In the genomic region with DNA sequence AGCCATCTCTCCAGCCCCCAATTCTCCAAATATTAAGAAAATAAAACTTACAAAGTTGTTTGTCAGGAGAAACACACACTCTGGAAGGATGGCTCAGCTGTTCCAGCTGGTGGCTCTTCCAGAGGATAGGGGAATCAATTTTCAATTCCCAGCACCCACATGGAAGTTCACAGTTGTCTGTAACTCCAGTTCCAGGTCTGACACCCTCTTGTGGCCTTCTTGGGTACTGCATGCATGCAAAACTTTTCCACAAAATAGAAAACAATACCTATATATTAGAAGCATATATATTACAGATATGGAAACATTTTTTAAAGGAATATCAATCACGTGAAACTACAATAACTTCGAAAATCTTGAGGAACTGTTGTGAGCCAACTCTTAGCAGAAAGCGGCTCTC, we compare ENCODE assay signal across 10 mouse cellular contexts. TPM values are rescaled to one million over a fixed set of nuclear protein-coding genes. Genes with fewer than 3 reads are reported as not detected.
DNase-seq lines count a peak whose midpoint lies in the region; ATAC-seq and TF ChIP-seq lines count a peak whose summit lies in the region.
"Had no signal": no experiment of that assay in that cellular context is flagged by ENCODE, and none has a peak within 500 bp of the region (broad histone marks: within the 10 kb centered on the region; RNA-seq: fewer than 3 reads in every experiment).

No protein-coding gene starts in this region.

- TF ChIP-seq CTCF in layer of hippocampus, adult 2 months (conservative IDR thresholded peaks at IDR 0.05), result peak; percentile 89

- intact Hi-C loops in left cerebral cortex, postnatal 4 days (cut with DNase I), result no loop called here

- DNase-seq in CD4-positive, CD25-positive, alpha-beta regulatory T cell, adult 2 months (ENCODE audit: low read depth, low spot score), result peak; percentile 56
- DNase-seq in layer of hippocampus, adult 2 months (ENCODE audit: low spot score in 2 of 2), result peak in 1 of 2 experiments; percentile 44
- no peak for DNase-seq in layer of hippocampus, postnatal 25 days (ENCODE audit: extremely low spot score in 1 of 2, low spot score in 1 of 2)
- DNase-seq in urinary bladder, postnatal 14 days (ENCODE audit: low spot score), result peak; percentile 27
- no peak for DNase-seq in urinary bladder, postnatal 36 days (ENCODE audit: low spot score in 2 of 2)
- DNase-seq in thymus, postnatal 4 days, result peak; percentile 62
- no peak for DNase-seq in left cerebral cortex, postnatal 4 days

- no peak overlapping the region for H3K27ac ChIP-seq in layer of hippocampus, adult 2 months
- H3K27ac ChIP-seq: stomach, embryonic 15.5 days had no signal

- H3K4me3 ChIP-seq in layer of hippocampus, adult 2 months, result no peak overlapping the region
- H3K4me3 ChIP-seq: stomach, embryonic 15.5 days had no signal

- ATAC-seq in CD4-positive, CD25-positive, alpha-beta regulatory T cell, adult 4 months, result no peak

RNA-seq across cellular contexts. Expression of gene Eif1b, which starts 19.7 kb away (rescaled TPM):
- 10 to 100 TPM; 71.8 to 88.3 TPM for polyA plus RNA-seq in CD4-positive, CD25-positive, alpha-beta regulatory T cell, adult 4 months (2017; shearing (Covaris generic))
- total RNA-seq in layer of hippocampus, adult 2 months (2021), result 100 to 1,000 TPM; 203 to 206 TPM
- total RNA-seq in layer of hippocampus, postnatal 25 days (2021), result 100 to 1,000 TPM; 195 to 213 TPM
- 100 to 1,000 TPM; 229 to 238 TPM for total RNA-seq in left cerebral cortex, postnatal 4 days (2021)

RNA-seq across cellular contexts. Expression of gene Entpd3, which starts 27.8 kb away (rescaled TPM):
- not detected for polyA plus RNA-seq in CD4-positive, CD25-positive, alpha-beta regulatory T cell, adult 4 months (2017; shearing (Covaris generic))
- 1 to 10 TPM; 7.6 to 7.7 TPM for total RNA-seq in layer of hippocampus, adult 2 months (2021)
- total RNA-seq in layer of hippocampus, postnatal 25 days (2021), result 1 to 10 TPM; 6.1 to 6.6 TPM
- 1 to 10 TPM; 5.4 to 5.6 TPM for total RNA-seq in left cerebral cortex, postnatal 4 days (2021)
- total RNA-seq: heart, postnatal 10 days had no signal

RNA-seq across cellular contexts. Expression of gene Rpl14, which starts 59.5 kb away (rescaled TPM):
- 1,000 to 10,000 TPM; 1,931 to 1,996 TPM for polyA plus RNA-seq in CD4-positive, CD25-positive, alpha-beta regulatory T cell, adult 4 months (2017; shearing (Covaris generic))
- 100 to 1,000 TPM; 318 to 323 TPM for total RNA-seq in layer of hippocampus, adult 2 months (2021)
- total RNA-seq in layer of hippocampus, postnatal 25 days (2021), result 100 to 1,000 TPM; 275 to 303 TPM
- 100 to 1,000 TPM; 423 to 424 TPM for total RNA-seq in left cerebral cortex, postnatal 4 days (2021)

Comparison
In these comparisons a context has a peak if more than half of its experiments do, and no peak if none do; other contexts are left out.
1. DNase-seq: peak in CD4-positive, CD25-positive, alpha-beta regulatory T cell, adult 2 months (single experiment), urinary bladder, postnatal 14 days (single experiment) and thymus, postnatal 4 days (single experiment); none in layer of hippocampus, postnatal 25 days (0 of 2), urinary bladder, postnatal 36 days (0 of 2) and left cerebral cortex, postnatal 4 days (single experiment).